Mouse (Mus musculus): Measurements from ENCODE around the gene Sncg. TPM values are rescaled to one million over a fixed set of nuclear protein-coding genes. Genes with fewer than 3 reads are reported as not detected.

The Sncg gene
- polyA plus RNA-seq, 1 experiment from 2014 or later, result 420 TPM

DNA sequence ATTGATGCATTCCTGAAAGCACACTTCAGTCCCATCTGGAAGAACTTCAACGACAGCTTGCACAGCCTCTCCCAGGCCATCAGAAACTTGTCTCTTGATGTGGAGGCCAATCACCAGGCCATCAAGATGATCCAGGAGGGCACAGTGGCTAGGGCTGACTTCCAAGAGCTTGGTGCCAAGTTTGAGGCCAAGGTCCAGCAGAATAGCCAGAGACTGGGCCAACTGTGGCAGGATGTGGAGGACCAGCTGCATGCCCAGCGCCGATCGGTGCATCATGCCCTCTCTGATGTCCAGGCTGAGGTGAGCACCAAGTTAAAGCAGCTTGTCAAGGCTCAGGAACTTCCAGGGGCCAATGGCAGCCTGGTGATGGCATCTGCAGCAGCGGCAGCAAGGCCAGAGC lies 23.3 kb upstream of the Sncg start:
- no peak overlapping the region for H3K27ac ChIP-seq (replicated peaks)
- H3K4me3 ChIP-seq (replicated peaks), result no peak overlapping the region
- no peaks in the 10 kb centered on the region for H3K9me3 ChIP-seq (replicated peaks)
- H3K9ac ChIP-seq (replicated peaks), result no peak overlapping the region
- 95% methylated on average over 5 of the region's 5 CpGs for WGBS
- no peaks in the 10 kb centered on the region for H3K4me1 ChIP-seq
- H3K27me3 ChIP-seq (replicated peaks), result no peaks in the 10 kb centered on the region
- no peak for ATAC-seq (ENCODE audit: low FRiP score)
- peaks cover 12% of the 10 kb centered on the region for H3K36me3 ChIP-seq
- H3K4me2 ChIP-seq, result no peak overlapping the region

DNA sequence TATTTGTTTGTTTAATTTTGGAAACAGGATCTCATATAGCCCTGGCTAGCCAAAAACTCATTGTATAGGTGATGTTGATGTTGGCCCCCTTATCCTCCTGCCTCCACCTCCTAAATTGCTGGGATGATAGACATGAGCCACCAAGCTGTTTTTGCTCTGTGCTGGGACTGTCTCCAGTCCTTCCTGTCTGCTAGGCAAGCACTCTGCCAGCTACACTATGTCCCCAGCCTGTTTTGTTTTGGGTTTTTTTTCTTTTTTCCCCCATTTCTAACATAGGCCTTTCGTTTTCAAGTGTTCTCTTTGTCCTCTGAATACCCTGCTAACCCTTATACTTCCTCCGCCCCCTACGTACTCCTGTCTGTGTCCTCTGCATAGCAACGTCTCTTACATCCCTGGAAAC lies 18.7 kb upstream of the Sncg start:
- Histone ChIP-seq H3K36me3 (peaks cover 3% of the 10 kb centered on the region; the same call in 1 of the 2 replicates), H3K27me3 (replicated peaks) (no peaks in the 10 kb centered on the region), H3K9ac (replicated peaks) (no peak overlapping the region), H3K4me2 (no peak overlapping the region), H3K4me1 (no peaks in the 10 kb centered on the region), H3K27ac (replicated peaks) (no peak overlapping the region), H3K4me3 (replicated peaks) (no peak overlapping the region), H3K9me3 (replicated peaks) (no peaks in the 10 kb centered on the region)
- ATAC-seq (ENCODE audit: low FRiP score), result no peak
- WGBS, result 65% methylated on average over 4 of the region's 4 CpGs

- H3K9ac ChIP-seq (replicated peaks), result no peak overlapping the region
- WGBS, result 95% methylated on average over 9 of the region's 9 CpGs
- no peaks in the 10 kb centered on the region for H3K36me3 ChIP-seq
- no peaks in the 10 kb centered on the region for H3K9me3 ChIP-seq (replicated peaks)
- no peaks in the 10 kb centered on the region for H3K27me3 ChIP-seq (replicated peaks)
- no peak for ATAC-seq (ENCODE audit: low FRiP score)
- no peak overlapping the region for H3K27ac ChIP-seq (replicated peaks)
- H3K4me3 ChIP-seq (replicated peaks), result no peak overlapping the region
- peaks cover 7% of the 10 kb centered on the region for H3K4me1 ChIP-seq
- no peak overlapping the region for H3K4me2 ChIP-seq
Measured at GRCm38 (mm10) chr14:34382921-34383704, 8.5 kb upstream of the Sncg start.

- peak overlapping the region; percentile 61 for H3K27ac ChIP-seq (replicated peaks)
- no peaks in the 10 kb centered on the region for H3K27me3 ChIP-seq (replicated peaks)
- H3K36me3 ChIP-seq, result no peaks in the 10 kb centered on the region
- ATAC-seq (ENCODE audit: low FRiP score), result peak; percentile 45
- H3K4me1 ChIP-seq, result peaks cover 20% of the 10 kb centered on the region
- no peak overlapping the region for H3K9ac ChIP-seq (replicated peaks)
- no peaks in the 10 kb centered on the region for H3K9me3 ChIP-seq (replicated peaks)
- no peak overlapping the region for H3K4me3 ChIP-seq (replicated peaks)
- 48% methylated on average over 11 of the region's 11 CpGs for WGBS
- H3K4me2 ChIP-seq, result no peak overlapping the region
Measured at GRCm38 (mm10) chr14:34378560-34379331, 4.2 kb upstream of the Sncg start.

GRCm38 (mm10) chr14:34377121-34377520 lies 2.5 kb upstream of the Sncg start:
- H3K4me3 ChIP-seq (replicated peaks), result no peak overlapping the region

GRCm38 (mm10) chr14:34375941-34376340 lies 1.4 kb upstream of the Sncg start:
- Histone ChIP-seq H3K4me3 (replicated peaks) (no peak overlapping the region), H3K4me1 (peaks cover 21% of the 10 kb centered on the region), H3K9ac (replicated peaks) (no peak overlapping the region), H3K9me3 (replicated peaks) (no peaks in the 10 kb centered on the region), H3K4me2 (peak overlapping the region; percentile 6; the same call in 1 of the 2 replicates), H3K27ac (replicated peaks) (no peak overlapping the region), H3K27me3 (replicated peaks) (no peaks in the 10 kb centered on the region), H3K36me3 (no peaks in the 10 kb centered on the region)
- ATAC-seq (ENCODE audit: low FRiP score), result no peak
- 91% methylated on average over 5 of the region's 5 CpGs for WGBS

More at GRCm38 (mm10) chr14:34377121-34377520, 2.5 kb upstream of the Sncg start:
- ATAC-seq (ENCODE audit: low FRiP score), result no peak
- no peaks in the 10 kb centered on the region for H3K36me3 ChIP-seq
- peaks cover 21% of the 10 kb centered on the region for H3K4me1 ChIP-seq
- no peak overlapping the region for H3K9ac ChIP-seq (replicated peaks)
- no peak overlapping the region for H3K4me2 ChIP-seq
- H3K9me3 ChIP-seq (replicated peaks), result no peaks in the 10 kb centered on the region
- WGBS, result 93% methylated on average over 4 of the region's 4 CpGs
- H3K27ac ChIP-seq (replicated peaks), result no peak overlapping the region
- no peaks in the 10 kb centered on the region for H3K27me3 ChIP-seq (replicated peaks)

DNA sequence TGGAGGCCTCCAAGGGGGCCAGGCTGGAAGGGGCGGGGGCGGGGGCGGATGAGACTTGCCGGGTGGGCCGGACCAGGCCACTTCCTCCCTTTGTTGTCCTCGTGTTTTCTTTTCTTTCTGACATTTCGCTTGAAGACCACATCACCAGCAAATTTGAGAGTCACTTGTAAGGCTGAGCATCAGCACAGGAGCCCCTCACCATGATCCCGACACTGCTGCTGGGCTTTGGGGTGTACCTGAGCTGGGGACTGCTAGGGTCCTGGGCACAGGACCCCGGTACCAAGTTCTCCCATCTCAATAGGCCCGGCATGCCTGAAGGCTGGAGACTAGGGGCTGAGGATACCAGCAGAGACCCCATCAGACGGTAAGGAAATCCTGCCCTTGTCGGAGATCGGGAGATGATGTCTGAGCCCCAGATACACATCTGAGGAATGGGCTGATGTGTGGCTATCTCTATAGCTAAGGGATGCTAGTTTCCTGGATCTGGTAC lies 871 bp upstream of the Sncg start, which contains the start of gene Mmrn2:
Gene Mmrn2 (plus strand): TSS at position 51 of the 490 bp plus-strand sequence.
- ATAC-seq (ENCODE audit: low FRiP score), result no peak
- 0 out of 2 replicates have a peak within 1 kb of the TSS, but pooled peaks have one; percentile 9 for H3K27ac ChIP-seq (replicated peaks)
- no peaks in the 10 kb centered on the region for H3K27me3 ChIP-seq (replicated peaks)
- H3K4me2 ChIP-seq, result peak within 1 kb of the TSS; percentile 25
- no peaks in the 10 kb centered on the region for H3K36me3 ChIP-seq
- 80% methylated on average over 13 of the region's 13 CpGs for WGBS
- H3K4me1 ChIP-seq, result peaks cover 21% of the 10 kb centered on the region
- H3K9ac ChIP-seq (replicated peaks), result no peak within 1 kb of the TSS
- H3K4me3 ChIP-seq (replicated peaks), result no peak within 1 kb of the TSS
- no peaks in the 10 kb centered on the region for H3K9me3 ChIP-seq (replicated peaks)

- no peaks in the 10 kb centered on the region for H3K27me3 ChIP-seq (replicated peaks)
- no peak overlapping the region for H3K9ac ChIP-seq (replicated peaks)
- no peak overlapping the region for H3K27ac ChIP-seq (replicated peaks)
- peaks cover 16% of the 10 kb centered on the region for H3K4me1 ChIP-seq
- no peak for ATAC-seq (ENCODE audit: low FRiP score)
- no peak overlapping the region; the same call in 1 of the 2 replicates for H3K4me3 ChIP-seq (replicated peaks)
- 88% methylated on average over 6 of the region's 6 CpGs for WGBS
- no peaks in the 10 kb centered on the region for H3K9me3 ChIP-seq (replicated peaks)
- H3K4me2 ChIP-seq, result peak overlapping the region; percentile 25
- no peaks in the 10 kb centered on the region for H3K36me3 ChIP-seq
Measured at GRCm38 (mm10) chr14:34373581-34373980, 1.0 kb downstream of the Sncg start.

DNA sequence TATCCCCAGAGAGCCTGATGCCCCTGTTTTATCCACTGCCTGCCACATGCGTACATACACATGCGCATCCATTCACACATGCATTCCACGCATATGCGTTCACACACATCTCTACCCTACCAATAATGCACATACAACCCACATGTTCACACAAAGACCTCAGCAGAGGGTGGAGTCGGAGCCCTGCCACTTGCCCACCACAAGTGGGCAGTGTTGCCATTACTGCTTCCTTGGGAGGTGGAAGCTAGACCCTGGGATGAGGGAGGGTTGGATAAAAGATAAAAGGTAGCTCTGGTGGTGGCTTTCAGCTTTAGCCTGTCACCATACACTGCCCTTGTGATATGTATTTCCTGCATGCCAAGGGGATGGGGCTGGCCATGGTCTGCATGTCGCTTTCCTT lies 1.9 kb downstream of the Sncg start:
- 89% methylated on average over 6 of the region's 6 CpGs for WGBS
- Histone ChIP-seq H3K4me2 (0 out of 2 replicates have a peak overlapping the region, but pooled peaks have one; percentile 25), H3K27me3 (replicated peaks) (no peaks in the 10 kb centered on the region), H3K4me3 (replicated peaks) (no peak overlapping the region), H3K9ac (replicated peaks) (no peak overlapping the region), H3K36me3 (no peaks in the 10 kb centered on the region), H3K9me3 (replicated peaks) (no peaks in the 10 kb centered on the region), H3K4me1 (peaks cover 14% of the 10 kb centered on the region), H3K27ac (replicated peaks) (no peak overlapping the region)
- no peak for ATAC-seq (ENCODE audit: low FRiP score)

GRCm38 (mm10) chr14:34371763-34372162 lies 2.8 kb downstream of the Sncg start:
- no peak overlapping the region for H3K4me3 ChIP-seq (replicated peaks)
- no peak for ATAC-seq (ENCODE audit: low FRiP score)
- H3K9me3 ChIP-seq (replicated peaks), result no peaks in the 10 kb centered on the region
- peak overlapping the region; percentile 6; the same call in 1 of the 2 replicates for H3K4me2 ChIP-seq
- whole genome bisulfite sequencing, result 86% methylated on average over 2 of the region's 2 CpGs
- H3K36me3 ChIP-seq, result no peaks in the 10 kb centered on the region
- no peak overlapping the region for H3K9ac ChIP-seq (replicated peaks)
- peaks cover 14% of the 10 kb centered on the region for H3K4me1 ChIP-seq
- no peak overlapping the region for H3K27ac ChIP-seq (replicated peaks)
- H3K27me3 ChIP-seq (replicated peaks), result no peaks in the 10 kb centered on the region

GRCm38 (mm10) chr14:34370921-34371320 lies 3.7 kb downstream of the Sncg start:
- no peaks in the 10 kb centered on the region for H3K36me3 ChIP-seq
- peaks cover 14% of the 10 kb centered on the region for H3K4me1 ChIP-seq
- no peak overlapping the region for H3K27ac ChIP-seq (replicated peaks)
- 96% methylated on average over 3 of the region's 3 CpGs for WGBS
- no peak overlapping the region for H3K4me2 ChIP-seq
- no peaks in the 10 kb centered on the region for H3K9me3 ChIP-seq (replicated peaks)
- no peaks in the 10 kb centered on the region for H3K27me3 ChIP-seq (replicated peaks)
- no peak for ATAC-seq (ENCODE audit: low FRiP score)
- H3K9ac ChIP-seq (replicated peaks), result no peak overlapping the region
- no peak overlapping the region for H3K4me3 ChIP-seq (replicated peaks)
